Mouse (Mus musculus): ENCODE data around the gene A030003K21Rik.

DNA sequence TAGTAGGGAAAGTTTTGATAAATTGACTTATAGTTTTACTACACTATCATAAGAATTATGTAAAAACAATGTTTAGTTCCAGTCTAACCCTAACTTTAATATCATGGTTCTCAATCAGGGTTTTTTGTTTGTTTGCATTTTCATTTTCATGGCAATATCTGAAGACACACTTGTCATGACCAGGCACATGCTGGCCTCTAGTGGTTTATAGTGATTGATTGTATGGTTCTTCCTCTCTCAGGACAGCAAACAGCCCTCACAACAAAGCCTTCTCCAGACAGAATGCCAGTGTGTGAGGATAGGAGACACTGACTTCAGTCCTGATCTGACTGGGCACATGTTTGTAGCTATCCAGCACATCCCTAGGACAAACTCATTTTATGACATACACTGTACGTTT, 30.1 kb upstream of the A030003K21Rik start:
- TF ChIP-seq CTCF (conservative IDR thresholded peaks at IDR 0.05; ENCODE audit: insufficient read depth, insufficient read length, low read depth, low read length): no peak
- TF ChIP-seq POLR2A (IDR thresholded peaks at IDR 0.05; ENCODE audit: low read depth, low read length): no peak

All from kidney, adult 2 months (tissue).